10 mouse cellular contexts compared by ENCODE assay signal in genomic region chr13:46310790-46311189, GRCm38 (mm10). TPM values are rescaled to one million over a fixed set of nuclear protein-coding genes. Genes with fewer than 3 reads are reported as not detected.
DNase-seq lines count a peak whose midpoint lies in the region; ATAC-seq and TF ChIP-seq lines count a peak whose summit lies in the region.
"Had no signal": no experiment of that assay in that cellular context is flagged by ENCODE, and none has a peak within 500 bp of the region (broad histone marks: within the 10 kb centered on the region; RNA-seq: fewer than 3 reads in every experiment).

No protein-coding gene starts in this region.

- H3K4me3 ChIP-seq in forebrain, embryonic 14.5 days (ENCODE audit: low read depth, low read length), result no peak overlapping the region
- no peak overlapping the region for H3K4me3 ChIP-seq in forebrain, embryonic 16.5 days (replicated peaks; ENCODE audit: low read length)
- H3K4me3 ChIP-seq in CH12.LX (replicated peaks in 1 of 3; ENCODE audit: low read depth in 2 of 3, low read length in 2 of 3, poor library complexity in 1 of 3), result no peak overlapping the region
- peak overlapping the region; percentile 54 for H3K4me3 ChIP-seq in megakaryocyte, embryonic 14.5 days (replicated peaks)
- H3K4me3 ChIP-seq: liver, embryonic 13.5 days had no signal

- H3K27me3 ChIP-seq in forebrain, embryonic 14.5 days (replicated peaks; ENCODE audit: control insufficient read depth, insufficient read depth, low read length), result no peaks in the 10 kb centered on the region
- no peaks in the 10 kb centered on the region for H3K27me3 ChIP-seq in forebrain, embryonic 16.5 days (replicated peaks; ENCODE audit: control insufficient read depth, insufficient read depth, low read length)
- no peaks in the 10 kb centered on the region for H3K27me3 ChIP-seq in CH12.LX (replicated peaks)
- H3K27me3 ChIP-seq in megakaryocyte, embryonic 14.5 days (replicated peaks), result peaks cover 7% of the 10 kb centered on the region
- no peaks in the 10 kb centered on the region for H3K27me3 ChIP-seq in splenic B cell, adult 2 months (ENCODE audit: control insufficient read depth, insufficient read depth, low read length, poor library complexity, severe bottlenecking)
- H3K27me3 ChIP-seq: liver, embryonic 13.5 days had no signal

- WGBS in forebrain, embryonic 14.5 days, result 50% methylated on average over 10 of the region's 10 CpGs
- 41% methylated on average over 10 of the region's 10 CpGs for WGBS in forebrain, embryonic 16.5 days

- in situ Hi-C loops in CH12.LX (cut with MboI; ENCODE audit: low pct_ligation_motif_present, low pct_unique_long_range_greater_than_20kb, low sequenced_read_pairs), result loop anchor here (5.0 kb wide), 1 partner anchor 357 kb away; the partner anchor contains the start of gene Fam8a1

- no peaks in the 10 kb centered on the region for H3K4me1 ChIP-seq in forebrain, embryonic 14.5 days (ENCODE audit: control insufficient read depth, insufficient read depth, low read length)
- no peaks in the 10 kb centered on the region for H3K4me1 ChIP-seq in forebrain, embryonic 16.5 days (replicated peaks; ENCODE audit: control insufficient read depth, insufficient read depth, low read length)
- H3K4me1 ChIP-seq in CH12.LX (ENCODE audit: control insufficient read depth in 1 of 2, insufficient read depth in 2 of 2), result peaks cover 4 to 5% of the 10 kb centered on the region in 2 experiments; a peak in 3 of 4 replicates
- H3K4me1 ChIP-seq in megakaryocyte, embryonic 14.5 days, result peaks cover 6% of the 10 kb centered on the region
- H3K4me1 ChIP-seq: liver, embryonic 13.5 days had no signal

- dilution Hi-C loops in CH12.LX (cut with MboI; ENCODE audit: extremely low pct_ligation_motif_present, extremely low pct_unique_long_range_greater_than_20kb, low sequenced_read_pairs), result no loop called here

- DNase-seq in forebrain, embryonic 14.5 days (ENCODE audit: low spot score), result peak; percentile 89
- DNase-seq in CH12.LX (ENCODE audit: extremely low read depth), result peak; percentile 49
- peak; percentile 70 to 74 for DNase-seq in cerebellum, adult 18-20 months
- peak; percentile 31 for DNase-seq in gastrocnemius, postnatal 10 days
- peak; percentile 53 for DNase-seq in layer of hippocampus, adult 9-11 months
- peak; percentile 78 for DNase-seq in splenic B cell, adult 2 months (ENCODE audit: low read depth, low spot score)
- DNase-seq: liver, embryonic 13.5 days had no signal

- ATAC-seq in forebrain, embryonic 14.5 days, result no peak
- ATAC-seq in forebrain, embryonic 16.5 days, result no peak

- H3K27ac ChIP-seq in forebrain, embryonic 14.5 days (ENCODE audit: low read depth, low read length), result no peak overlapping the region
- no peak overlapping the region for H3K27ac ChIP-seq in forebrain, embryonic 16.5 days (ENCODE audit: low read length)
- H3K27ac ChIP-seq in CH12.LX (ENCODE audit: insufficient read depth, low read depth), result no peak overlapping the region
- H3K27ac ChIP-seq: liver, embryonic 13.5 days had no signal

- peak; percentile 97 for TF ChIP-seq RAD21 in CH12.LX (IDR thresholded peaks at IDR 0.05; ENCODE audit: low read depth, low read length)

- H3K9me3 ChIP-seq in forebrain, embryonic 14.5 days (replicated peaks; ENCODE audit: control insufficient read depth, low read length), result no peaks in the 10 kb centered on the region
- peaks cover under 1% of the 10 kb centered on the region for H3K9me3 ChIP-seq in forebrain, embryonic 16.5 days (ENCODE audit: control insufficient read depth, low read length)
- peaks cover under 1% of the 10 kb centered on the region for H3K9me3 ChIP-seq in CH12.LX (replicated peaks; ENCODE audit: low read length)
- peaks cover under 1% of the 10 kb centered on the region; the same call in 1 of the 2 replicates for H3K9me3 ChIP-seq in megakaryocyte, embryonic 14.5 days
- H3K9me3 ChIP-seq: G1E; liver, embryonic 13.5 days had no signal

- no peaks in the 10 kb centered on the region for H3K79me2 ChIP-seq in CH12.LX (replicated peaks; ENCODE audit: control insufficient read depth, extremely low read depth, insufficient read depth, poor library complexity, severe bottlenecking)

- H3K4me2 ChIP-seq in forebrain, embryonic 14.5 days (ENCODE audit: low read length), result no peak overlapping the region
- no peak overlapping the region for H3K4me2 ChIP-seq in forebrain, embryonic 16.5 days (ENCODE audit: low read length)
- H3K4me2 ChIP-seq in CH12.LX (ENCODE audit: insufficient read depth, low read depth, poor library complexity, severe bottlenecking), result peak overlapping the region; percentile 37; the same call in 1 of the 2 replicates
- H3K4me2 ChIP-seq: liver, embryonic 13.5 days had no signal

- TF ChIP-seq EP300 in CH12.LX (IDR thresholded peaks at IDR 0.05; ENCODE audit: low read length), result no peak

- TF ChIP-seq CTCF in CH12.LX (conservative IDR thresholded peaks at IDR 0.05 in 1 of 2, IDR thresholded peaks at IDR 0.05 in 1 of 2; ENCODE audit: low read depth in 2 of 2, low read length in 2 of 2), result peak; percentile 29 to 89; a peak in 3 of 4 replicates

- no peak for TF ChIP-seq POLR2A in CH12.LX (IDR thresholded peaks at IDR 0.05; ENCODE audit: low read depth, low read length)

- no peak overlapping the region for H3K9ac ChIP-seq in forebrain, embryonic 14.5 days (ENCODE audit: low read length)
- no peak overlapping the region for H3K9ac ChIP-seq in forebrain, embryonic 16.5 days (replicated peaks; ENCODE audit: low read depth, low read length)
- H3K9ac ChIP-seq in CH12.LX (ENCODE audit: insufficient read depth, low read depth), result no peak overlapping the region
- H3K9ac ChIP-seq: liver, embryonic 13.5 days had no signal

- no peaks in the 10 kb centered on the region for H3K36me3 ChIP-seq in forebrain, embryonic 14.5 days (ENCODE audit: control insufficient read depth, insufficient read depth, low read length)
- no peaks in the 10 kb centered on the region for H3K36me3 ChIP-seq in forebrain, embryonic 16.5 days (ENCODE audit: control insufficient read depth, insufficient read depth)
- no peaks in the 10 kb centered on the region for H3K36me3 ChIP-seq in CH12.LX (replicated peaks in 1 of 2; ENCODE audit: control insufficient read depth in 1 of 2, insufficient read depth in 1 of 2, low read length in 1 of 2)
- H3K36me3 ChIP-seq in megakaryocyte, embryonic 14.5 days (replicated peaks; ENCODE audit: low read length), result no peaks in the 10 kb centered on the region
- H3K36me3 ChIP-seq in splenic B cell, adult 2 months (ENCODE audit: control insufficient read depth, insufficient read depth, low read length, poor library complexity, severe bottlenecking), result no peaks in the 10 kb centered on the region
- H3K36me3 ChIP-seq: G1E; liver, embryonic 13.5 days had no signal

TF ChIP-seq in CH12.LX, 34 proteins besides CTCF, POLR2A, EP300 and RAD21:
- no peak for TF ChIP-seq MAX (IDR thresholded peaks at IDR 0.05; ENCODE audit: low read length)
- TF ChIP-seq SMC3 (IDR thresholded peaks at IDR 0.05; ENCODE audit: low read depth, low read length), result peak; percentile 93
- no peak for TF ChIP-seq MEF2A (IDR thresholded peaks at IDR 0.05; ENCODE audit: borderline replicate concordance, low read depth, low read length)
- TF ChIP-seq ZC3H11A (IDR thresholded peaks at IDR 0.05; ENCODE audit: low read depth, low read length), result peak; percentile 92
- no peak for TF ChIP-seq TCF12 (IDR thresholded peaks at IDR 0.05; ENCODE audit: low read depth, low read length)
- no peak for TF ChIP-seq JUN (IDR thresholded peaks at IDR 0.05; ENCODE audit: insufficient read depth, low read depth, low read length)
- peak; percentile 25; the same call in 1 of the 2 replicates for TF ChIP-seq BHLHE40 (IDR thresholded peaks at IDR 0.05; ENCODE audit: low read depth, low read length)

RNA-seq across cellular contexts. Expression of gene Stmnd1, which starts 37.3 kb away (rescaled TPM):
- not detected in 2 replicates for polyA plus RNA-seq in forebrain, embryonic 14.5 days (2014; fragmentation: Nextera tagmentation; extraction: Ambion mirVana)
- 0.17 TPM in 1 of 2 replicates, not detected in the other for polyA plus RNA-seq in forebrain, embryonic 16.5 days (2015; fragmentation: Nextera tagmentation; extraction: Ambion mirVana)
- total RNA-seq in CH12.LX (2012; rRNA removed) (not detected in 2 replicates), CH12.LX (2014; rRNA removed) (not detected in 2 replicates)
- not detected in 2 replicates for polyA plus RNA-seq in CH12.LX (2012; ENCODE audit: insufficient read length, low read depth)
- total RNA-seq in gastrocnemius, postnatal 10 days (2021), result under 1 TPM; 0.56 TPM
- polyA plus RNA-seq in megakaryocyte, embryonic 14.5 days (2012; ENCODE audit: insufficient read depth, low replicate concordance), result not detected in 2 replicates
- total RNA-seq: G1E had no signal
- polyA plus RNA-seq: G1E; liver, embryonic 13.5 days had no signal

Comparison
In these comparisons a context has a peak if more than half of its experiments do, and no peak if none do; other contexts are left out.
1. DNase-seq: peak in every context shown above with its lines; median percentile 89 in forebrain, embryonic 14.5 days; 78 in splenic B cell, adult 2 months; 72 in cerebellum, adult 18-20 months; 53 in layer of hippocampus, adult 9-11 months; 49 in CH12.LX; 31 in gastrocnemius, postnatal 10 days.